Mouse (Mus musculus) T-cell, adult 2 months (primary cell): Measurements from ENCODE around the gene Spock2.
"Not testable (repeated sequence)": the region's sequence is repeated elsewhere in the genome, so short reads cannot be mapped to it uniquely, and the experiment has no call there.

Experiments
- DNase-seq: peaks from one replicate; pipeline ENCODE4 v3.0.0; 2022; ENCODE audit warnings: low spot score

Gene Spock2

DNA sequence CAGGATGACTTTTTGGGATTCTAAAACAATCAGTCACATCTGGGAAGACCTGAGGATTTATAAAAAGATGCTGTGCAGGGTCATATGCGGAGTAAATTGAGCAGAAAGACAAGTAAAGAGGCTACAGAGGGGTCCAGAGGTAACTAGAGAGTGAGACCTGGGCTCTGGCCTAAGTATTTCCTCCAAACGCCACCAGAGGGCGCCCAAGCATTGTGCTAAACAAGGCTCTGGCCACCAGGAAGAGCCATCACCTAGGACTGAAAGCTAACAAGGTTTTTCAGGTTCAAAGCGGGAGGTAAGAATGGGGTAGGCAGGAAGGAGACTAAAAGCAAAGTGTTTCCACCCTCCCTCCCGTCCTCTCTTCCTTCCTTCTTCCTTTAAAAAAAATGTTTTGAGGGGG is 42.1 kb downstream of the Spock2 start:
- peak; percentile 70 for DNase-seq

DNA sequence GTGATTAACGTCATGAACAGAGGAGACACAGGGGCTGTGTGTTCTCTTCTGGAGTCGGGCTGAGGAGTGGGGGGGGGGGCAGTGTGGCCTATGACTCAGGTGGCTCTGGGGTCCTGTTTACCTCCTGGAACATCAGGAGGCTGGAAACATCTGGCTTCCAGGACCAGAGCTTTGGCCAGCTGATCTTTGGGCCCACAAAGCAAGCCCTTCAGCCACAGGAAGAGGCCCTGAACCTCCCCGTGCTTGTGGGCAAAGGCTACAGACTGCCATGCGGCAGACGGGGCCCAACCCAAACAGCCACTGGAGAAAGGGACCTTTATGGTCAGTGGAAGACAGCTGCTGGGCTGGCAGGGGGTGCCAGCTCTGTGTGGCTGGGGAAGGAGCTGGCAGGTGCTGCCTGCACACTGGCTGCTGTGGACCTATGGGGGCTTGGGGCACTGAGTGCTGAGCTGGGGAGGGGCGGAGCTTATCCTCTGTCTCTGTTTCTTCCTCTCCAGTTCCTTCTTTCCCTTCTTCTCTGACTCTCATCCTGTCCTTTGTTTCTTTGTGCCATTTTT is 45.2 kb downstream of the Spock2 start:
- DNase-seq, result no peak

DNA sequence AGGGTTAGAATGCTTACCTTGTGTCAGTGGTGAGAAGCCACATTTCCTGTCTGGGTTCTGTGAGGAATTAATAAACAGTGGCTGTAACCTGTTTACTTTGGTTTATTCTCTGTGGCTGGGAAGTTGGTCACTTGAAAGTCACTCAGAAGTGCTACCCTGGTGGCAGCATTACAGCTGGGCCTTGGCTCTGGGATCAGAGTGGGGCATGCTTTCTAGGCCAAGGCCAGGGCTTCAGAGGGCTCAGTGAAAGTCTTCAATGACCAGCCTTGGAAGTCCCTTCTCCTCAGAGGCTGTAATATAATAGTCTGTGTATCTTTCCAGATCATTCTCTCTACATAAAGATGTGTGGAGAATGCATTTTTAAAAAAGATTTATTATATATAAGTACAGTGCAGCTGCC is 50.0 kb downstream of the Spock2 start:
- no peak for DNase-seq

DNA sequence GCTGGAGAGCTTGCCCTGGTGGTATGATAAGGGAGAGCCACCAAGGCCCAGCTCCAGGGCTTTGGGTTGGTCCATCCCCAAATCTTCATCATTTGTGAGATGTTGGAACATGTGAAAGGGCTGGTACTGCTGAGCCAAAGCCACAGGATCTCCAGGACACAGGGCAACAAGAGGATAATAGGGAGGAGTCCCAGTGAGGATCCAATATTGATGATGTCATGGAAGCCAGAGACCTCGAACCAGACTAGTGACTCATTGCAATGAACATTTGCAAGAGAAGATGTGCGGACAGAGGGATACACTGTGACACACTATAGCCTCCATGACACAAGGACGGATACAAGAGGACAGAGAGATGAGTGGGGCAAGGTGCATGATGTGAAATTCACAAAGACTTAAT is 52.1 kb downstream of the Spock2 start:
- no peak for DNase-seq

DNA sequence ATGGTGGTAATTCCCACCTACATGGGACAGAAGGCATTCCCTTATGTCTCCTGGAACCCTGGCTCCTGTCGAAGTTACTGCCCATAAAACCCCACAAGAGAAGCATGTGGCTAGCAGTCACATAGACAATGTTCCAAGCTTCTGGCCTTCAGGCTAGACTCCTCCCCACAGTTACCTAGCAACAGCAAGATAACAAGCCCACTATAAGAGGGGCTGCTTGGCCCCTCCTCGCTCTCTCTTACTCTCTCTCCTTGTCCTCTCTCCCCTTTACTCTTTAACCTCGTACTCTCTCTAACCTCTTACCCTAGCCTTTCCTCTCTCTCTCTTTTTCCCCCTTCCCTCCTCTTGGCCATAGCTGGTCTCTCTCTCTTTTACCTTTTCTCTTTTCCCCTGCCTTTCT is 55.4 kb downstream of the Spock2 start:
- DNase-seq, result not testable (repeated sequence)

DNA sequence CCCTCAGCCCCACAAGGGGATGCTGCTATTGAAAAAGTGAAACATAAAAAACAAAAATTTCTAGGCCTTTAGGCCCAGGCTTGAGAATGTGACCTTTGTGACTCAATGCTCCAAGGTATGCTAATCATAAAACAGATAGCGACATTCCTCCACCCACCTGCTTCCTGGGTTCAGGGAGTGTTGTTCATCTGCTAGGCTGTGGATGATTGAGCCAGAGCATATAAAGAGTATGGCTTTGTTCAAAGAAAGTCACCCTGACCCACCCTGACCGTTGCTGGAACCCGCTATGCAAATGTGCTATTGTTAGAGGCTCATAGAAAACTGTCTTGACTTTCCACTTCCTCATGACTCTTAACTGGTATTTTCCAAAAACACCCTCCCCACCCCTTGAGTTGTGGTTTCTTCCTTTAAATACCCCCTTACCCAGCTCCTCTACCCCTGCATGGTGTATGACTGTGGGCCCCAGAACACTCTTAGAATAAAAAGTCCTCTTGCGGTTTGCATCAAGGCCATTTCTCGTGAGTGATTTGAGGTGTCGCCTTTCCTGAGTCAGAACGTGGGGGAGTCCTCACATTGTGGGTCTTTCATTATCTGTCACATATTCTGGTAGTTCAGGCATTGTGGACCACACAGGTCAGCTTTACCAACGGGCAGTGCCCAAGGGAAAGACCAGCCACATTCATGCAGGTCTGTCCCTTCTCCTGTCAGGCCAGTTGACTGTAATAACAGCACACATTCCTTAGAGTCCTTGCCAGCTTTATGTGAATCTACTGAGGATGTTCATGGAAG is 56.4 kb downstream of the Spock2 start:
- DNase-seq, result not testable (repeated sequence)

DNA sequence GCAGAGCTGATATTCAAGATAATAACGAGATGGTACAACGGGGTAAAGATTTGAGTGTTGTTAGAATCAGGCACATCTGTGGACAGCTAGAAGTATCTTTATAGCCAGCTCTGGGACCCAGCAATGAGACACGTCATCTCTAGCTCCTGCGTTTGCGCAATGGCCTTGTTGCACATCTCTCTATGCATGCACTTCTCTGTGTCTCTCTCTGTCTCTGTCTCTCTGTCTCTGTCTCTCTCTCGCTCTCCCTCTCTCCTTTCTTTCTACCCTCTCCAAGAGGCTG is 56.9 kb downstream of the Spock2 start:
- no peak for DNase-seq

DNA sequence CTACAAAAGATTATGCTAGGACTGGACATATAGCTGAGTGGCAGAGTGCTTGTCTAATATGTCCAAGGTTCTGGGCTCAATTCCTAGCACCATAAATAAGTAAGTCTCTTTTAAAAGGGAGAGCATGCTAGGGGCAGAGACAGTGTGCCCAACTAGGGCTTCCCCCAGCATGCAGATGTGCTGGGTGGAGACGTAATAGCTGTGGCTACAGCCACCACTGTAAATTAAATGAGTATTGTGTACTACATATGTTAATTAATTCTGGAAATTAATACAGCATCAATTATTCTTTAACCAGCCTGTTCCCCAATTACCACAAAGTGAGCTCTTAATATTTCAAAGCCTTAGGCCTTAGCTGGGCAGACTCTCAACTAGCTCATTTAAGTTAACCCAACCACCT is 58.9 kb downstream of the Spock2 start:
- no peak for DNase-seq

DNA sequence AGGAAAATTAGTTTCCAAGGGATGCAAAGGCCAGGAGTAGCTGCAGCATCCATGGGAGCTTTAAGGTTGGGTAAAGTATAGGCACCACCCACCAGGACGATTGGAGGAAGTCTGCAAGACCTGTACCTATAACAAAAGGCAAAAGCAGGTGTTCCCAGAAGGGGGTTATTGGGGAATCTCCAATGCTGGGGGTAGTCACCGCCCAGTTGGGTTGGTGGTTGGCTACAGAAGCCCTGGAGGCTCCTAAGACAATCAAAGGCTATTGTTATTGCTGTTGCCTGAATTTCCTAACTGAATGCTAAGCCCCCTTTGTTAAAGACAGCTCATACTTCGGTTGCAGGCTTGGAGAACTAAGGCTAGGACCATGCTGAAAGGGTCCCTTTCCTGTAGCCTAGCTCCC is 60.0 kb downstream of the Spock2 start:
- no peak for DNase-seq

DNA sequence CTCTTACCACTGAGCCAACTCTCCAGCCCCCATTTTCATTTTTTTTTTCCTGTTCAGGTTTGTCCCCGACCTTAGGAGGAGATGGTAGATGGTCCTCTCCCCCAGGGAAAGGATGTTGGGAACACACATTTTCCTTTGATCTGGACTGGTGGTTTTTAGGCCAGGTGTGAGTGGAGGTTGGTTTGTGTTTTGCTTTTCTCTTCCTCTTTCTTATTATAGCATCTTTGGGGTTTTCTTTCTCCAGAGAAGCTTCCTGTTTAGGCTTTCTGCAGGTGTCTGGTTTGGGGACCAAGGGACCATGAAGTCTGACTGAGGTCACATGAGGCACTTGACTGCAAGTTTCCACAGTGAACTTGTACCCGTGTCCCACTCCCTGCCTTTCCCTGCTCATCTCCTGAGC is 62.3 kb downstream of the Spock2 start:
- DNase-seq, result no peak

DNA sequence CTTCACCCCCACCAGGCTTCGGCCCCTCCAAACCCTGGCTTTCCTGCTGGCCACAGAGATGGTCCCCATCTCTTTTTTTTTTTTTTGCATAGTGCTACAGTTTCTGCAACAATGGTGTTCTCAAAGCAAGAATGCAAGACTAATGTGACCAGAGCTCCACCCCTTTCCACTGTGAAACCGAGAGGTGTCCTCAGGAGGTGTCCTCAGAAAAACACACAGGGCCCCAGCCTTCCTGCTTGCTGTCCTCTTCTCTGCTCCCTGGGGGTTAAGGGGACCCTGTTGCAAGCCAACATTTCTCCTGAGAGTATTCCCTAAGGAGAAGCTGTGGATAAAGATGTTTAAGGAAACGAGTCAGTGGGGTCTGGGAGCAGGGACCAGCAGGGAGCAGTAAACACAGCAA is 62.9 kb downstream of the Spock2 start:
- DNase-seq, result no peak

DNA sequence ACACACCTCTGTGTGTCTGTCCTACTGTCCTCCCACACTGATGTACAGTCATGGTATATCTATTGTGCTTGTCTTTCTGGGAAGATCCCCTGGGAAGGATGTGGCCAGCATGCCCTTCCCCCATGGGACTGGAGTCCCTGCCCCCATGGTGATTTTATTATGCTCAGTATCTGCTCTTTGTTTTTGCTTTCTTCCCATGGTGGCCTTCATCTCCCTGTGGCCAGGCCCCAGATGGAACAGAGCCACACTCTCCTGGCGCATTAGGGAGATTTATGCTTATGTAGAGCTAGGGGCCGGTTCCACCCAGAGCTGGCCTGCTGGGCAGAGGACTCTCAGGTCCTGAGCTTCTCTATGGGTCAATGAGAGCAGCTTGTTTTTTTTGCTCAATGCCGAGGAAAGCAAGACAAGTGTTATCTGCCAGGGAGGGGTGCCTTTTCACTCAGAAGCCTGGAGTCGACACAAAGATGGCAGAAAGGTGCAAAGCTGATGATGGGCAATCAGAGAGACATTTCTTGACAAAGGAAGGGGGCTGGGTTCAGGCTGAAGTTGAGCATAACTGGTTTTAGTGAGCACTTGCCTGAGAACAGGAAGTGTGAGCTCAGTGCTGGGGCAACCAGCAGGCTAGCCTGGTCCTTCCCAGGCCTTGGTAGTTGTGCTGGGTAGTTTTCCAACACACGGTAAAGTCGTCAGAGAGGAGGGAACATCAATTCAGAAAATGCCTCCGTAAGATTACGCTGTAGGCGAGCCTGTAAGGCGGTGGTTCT is 64.5 kb downstream of the Spock2 start:
- no peak for DNase-seq

DNA sequence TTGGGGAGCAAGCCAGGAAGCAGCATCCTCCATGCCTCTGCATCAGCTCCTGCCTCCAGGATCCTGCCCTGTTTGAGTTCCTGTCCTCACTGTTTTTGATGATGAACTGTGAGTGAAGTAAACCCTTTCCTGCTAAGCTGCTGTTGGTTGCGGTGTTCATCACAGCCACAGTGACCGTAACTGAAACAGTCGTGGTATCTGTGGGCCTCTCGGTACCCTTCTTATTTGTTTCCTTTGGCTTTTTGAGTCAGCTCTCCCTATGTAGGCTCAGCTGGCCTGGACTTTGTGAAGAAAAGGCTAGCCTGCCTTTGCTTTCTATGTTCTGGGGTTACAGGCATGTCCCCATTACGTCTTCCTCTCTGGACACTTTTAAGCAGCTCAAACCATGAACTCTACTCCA is 65.3 kb downstream of the Spock2 start:
- no peak for DNase-seq

DNA sequence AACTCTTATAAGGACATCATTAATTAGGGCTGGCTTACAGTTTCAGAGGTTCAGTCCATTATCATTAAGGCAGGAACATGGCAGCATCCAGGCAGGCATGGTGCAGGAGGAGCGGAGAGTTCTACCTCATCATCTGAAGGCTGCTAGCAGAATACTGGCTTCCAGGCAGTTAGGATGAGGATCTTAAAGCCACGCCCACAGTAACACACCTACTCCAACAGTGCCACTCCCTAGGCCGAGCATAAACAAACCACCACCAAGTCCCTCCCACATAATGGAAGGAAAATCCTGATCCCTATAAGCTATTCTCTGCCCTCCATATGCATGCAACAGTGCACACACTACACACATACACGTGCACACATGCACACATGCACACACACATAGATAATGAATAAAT is 66.3 kb downstream of the Spock2 start:
- no peak for DNase-seq

DNA sequence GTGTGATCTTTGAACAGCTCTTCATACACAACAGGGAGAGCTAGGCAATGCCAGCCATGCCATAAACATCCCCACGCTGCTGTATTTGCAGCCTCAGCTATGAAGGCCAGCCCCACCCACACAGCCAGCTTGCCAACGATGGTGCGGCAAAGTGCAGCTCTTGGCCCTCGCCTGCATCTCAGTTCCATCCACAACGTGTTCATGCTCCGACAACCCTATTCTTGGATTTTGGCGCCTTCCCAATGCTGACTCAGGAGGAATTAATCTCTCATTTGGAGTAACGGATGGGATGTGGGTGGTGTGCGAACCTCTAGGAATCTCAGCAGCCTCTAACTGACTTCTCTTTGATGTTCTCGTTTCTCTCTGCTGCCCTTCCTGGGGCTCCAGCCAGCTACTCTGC is 67.0 kb downstream of the Spock2 start:
- DNase-seq, result no peak

DNA sequence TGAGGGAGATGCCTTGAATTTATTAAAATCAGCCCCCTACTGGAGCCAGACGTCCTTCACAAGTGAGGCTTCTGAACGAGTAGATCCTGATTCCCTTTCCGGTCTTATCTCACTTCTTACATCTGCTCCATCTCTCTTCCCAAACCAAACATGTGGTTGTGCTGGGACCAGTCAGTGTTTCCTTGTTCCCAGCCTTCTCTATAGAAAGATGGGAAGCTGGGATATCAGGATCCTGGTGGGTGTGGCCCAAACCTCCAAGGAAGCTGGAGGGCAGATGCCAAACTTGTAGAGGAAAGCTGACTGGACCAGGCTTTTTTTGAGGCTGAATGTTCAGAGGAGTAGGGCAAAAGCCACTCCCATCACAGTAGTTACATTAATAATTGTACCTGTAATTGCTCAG is 68.5 kb downstream of the Spock2 start:
- no peak for DNase-seq

DNA sequence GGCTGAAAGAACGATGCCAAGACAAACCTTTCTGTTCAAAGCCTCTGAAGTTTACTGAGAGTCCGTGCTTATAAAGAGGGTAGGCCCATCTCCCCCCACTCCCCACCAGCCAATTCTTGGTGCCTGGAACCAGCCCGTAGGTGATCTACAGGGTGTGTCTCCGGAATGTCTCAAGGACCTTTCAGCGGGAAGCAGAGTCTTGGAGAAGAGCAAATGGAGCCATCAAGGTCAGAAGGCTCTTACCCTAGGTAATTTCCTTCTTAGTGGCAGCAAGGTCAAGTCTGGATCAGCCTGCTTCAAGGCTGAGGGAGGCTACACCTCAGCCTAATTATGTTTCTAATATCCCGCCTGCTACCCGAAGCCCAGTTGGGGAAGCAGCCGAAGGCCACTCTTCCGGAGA is 69.3 kb downstream of the Spock2 start:
- DNase-seq, result not testable (repeated sequence)
